Mouse (Mus musculus) hindbrain, embryonic 16.5 days (tissue): ENCODE results near the gene Aplp2. TPM values are rescaled to one million over a fixed set of nuclear protein-coding genes. Genes with fewer than 3 reads are reported as not detected.

Experiments used
- ATAC-seq: fragments of 200-750 bp; cut with Nextera tagmentation; 2 replicates; pipeline ENCODE4 v1.8.0; 2017; ENCODE audit warnings: moderate TSS enrichment, moderate library complexity
- H3K27ac ChIP-seq: fragments of 300-500 bp; sonication (generic); 2 replicates; pipeline ENCODE4 v1.5.1; 2014; ENCODE audit warnings: low read depth, mild to moderate bottlenecking, control low read depth, low read length, moderate library complexity
- H3K27me3 ChIP-seq: fragments of 300-500 bp; sonication (generic); replicated peaks from 2 replicates; pipeline ENCODE4 v1.6.1; 2014; ENCODE audit warnings: low read length; ENCODE audit not compliant: control insufficient read depth, insufficient read depth
- H3K36me3 ChIP-seq: fragments of 300-500 bp; sonication (generic); 2 replicates; pipeline ENCODE4 v1.6.1; 2014; ENCODE audit warnings: mild to moderate bottlenecking, low read length, moderate library complexity, mixed read lengths; ENCODE audit not compliant: control insufficient read depth, insufficient read depth
- H3K4me1 ChIP-seq: fragments of 300-500 bp; sonication (generic); 2 replicates; pipeline ENCODE4 v1.6.1; 2014; ENCODE audit warnings: low read depth, low read length; ENCODE audit not compliant: control insufficient read depth, insufficient read depth
- H3K4me2 ChIP-seq: fragments of 300-500 bp; sonication (generic); 2 replicates; pipeline ENCODE4 v1.6.1; 2014; ENCODE audit warnings: mild to moderate bottlenecking, low read length, control low read depth, moderate library complexity
- H3K4me3 ChIP-seq: fragments of 300-500 bp; sonication (generic); 2 replicates; pipeline ENCODE4 v1.5.1; 2014; ENCODE audit warnings: mild to moderate bottlenecking, low read length, control low read depth, moderate library complexity
- H3K9ac ChIP-seq: fragments of 300-500 bp; sonication (generic); 2 replicates; pipeline ENCODE4 v1.6.1; 2014; ENCODE audit warnings: low read depth, mild to moderate bottlenecking, control low read depth, low read length, moderate library complexity
- H3K9me3 ChIP-seq: fragments of 300-500 bp; sonication (generic); 2 replicates; pipeline ENCODE4 v1.6.1; 2014; ENCODE audit warnings: mild to moderate bottlenecking, low read length, moderate library complexity; ENCODE audit not compliant: control insufficient read depth
- WGBS: fragments of 180-500 bp; shearing (Covaris S2); extraction: QIAGEN DNeasy Blood & Tissue Kit; methylation state at CpG from one replicate; pipeline ENCODE4 v1.1.7; 2014; 5-methylcytosine and 5-hydroxymethylcytosine counted together
- polyA plus RNA-seq: library from polyadenylated mRNA; unstranded; fragments of >200 nt; fragmentation: Nextera tagmentation; extraction: Ambion mirVana; gene quantifications from 2 replicates; pipeline ENCODE4 v1.2.1, GENCODE M21; 2015

The Aplp2 gene
- polyA plus RNA-seq, 1 experiment from 2014 or later, result 464 TPM

- Histone ChIP-seq H3K27me3 (no peaks in the 10 kb centered on the region), H3K36me3 (no peaks in the 10 kb centered on the region), H3K4me1 (no peaks in the 10 kb centered on the region), H3K4me2 (no peak overlapping the region), H3K4me3 (no peak overlapping the region), H3K9me3 (no peaks in the 10 kb centered on the region), H3K9ac (no peak overlapping the region), H3K27ac (no peak overlapping the region)
- ATAC-seq, result no peak
Observed at GRCm38 (mm10) chr9:31115586-31115985, 96.0 kb downstream of the Aplp2 start.

DNA sequence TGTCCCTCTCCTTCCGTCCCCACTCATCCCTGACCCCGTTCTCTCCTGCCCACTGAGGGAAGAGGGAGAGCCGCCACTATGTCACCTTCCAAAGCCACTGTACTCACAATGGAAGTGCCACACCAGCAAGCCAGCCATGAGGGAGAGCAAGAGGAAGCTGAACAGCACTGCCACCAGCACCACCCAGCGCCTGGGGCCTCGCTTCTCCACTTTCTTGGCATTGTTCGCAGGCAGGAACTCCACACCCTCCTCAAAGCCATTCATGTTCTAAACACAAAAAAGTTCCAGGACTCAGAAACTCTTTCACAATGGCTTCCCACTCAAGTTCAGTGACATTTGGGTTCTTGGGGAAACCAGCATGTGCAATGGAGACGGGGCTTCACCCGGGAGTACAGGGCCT is 103.2 kb downstream of the Aplp2 start:
- Histone ChIP-seq H3K27me3 (no peaks in the 10 kb centered on the region), H3K4me3 (no peak overlapping the region), H3K9me3 (no peaks in the 10 kb centered on the region), H3K9ac (no peak overlapping the region), H3K4me1 (no peaks in the 10 kb centered on the region), H3K27ac (no peak overlapping the region), H3K36me3 (no peaks in the 10 kb centered on the region), H3K4me2 (no peak overlapping the region)
- WGBS, result 87% methylated on average over 8 of the region's 8 CpGs
- ATAC-seq, result no peak

Other genes starting within 250 kb of the Aplp2 start
- 2.9 and 3.4 TPM in 2 replicates for gene Zbtb44, start 181.2 kb downstream of the Aplp2 start, polyA plus RNA-seq
- gene St14, start 80.0 kb downstream of the Aplp2 start, polyA plus RNA-seq, result 0.93 and 1.2 TPM in 2 replicates
- gene Prdm10, start 68.7 kb upstream of the Aplp2 start, polyA plus RNA-seq, result 7.0 and 8.2 TPM in 2 replicates
- 22.5 and 23.5 TPM in 2 replicates for gene Nfrkb, start 174.4 kb upstream of the Aplp2 start, polyA plus RNA-seq